Mouse (Mus musculus) embryonic facial prominence, embryonic 13.5 days (tissue): ENCODE data around the gene Paics. TPM values are rescaled to one million over a fixed set of nuclear protein-coding genes. Genes with fewer than 3 reads are reported as not detected.

Experiments used
- ATAC-seq: fragments of 200-750 bp; cut with Nextera tagmentation; 2 replicates; pipeline ENCODE4 v1.8.0; 2017; ENCODE audit warnings: low read depth; ENCODE audit not compliant: insufficient number of reproducible peaks, insufficient read depth, low FRiP score, low TSS enrichment
- H3K27ac ChIP-seq: fragments of 300-500 bp; sonication (generic); 2 replicates; pipeline ENCODE4 v1.5.1; 2015; ENCODE audit warnings: moderate library complexity, mild to moderate bottlenecking, inconsistent platforms
- H3K27me3 ChIP-seq: fragments of 300-500 bp; sonication (generic); 2 replicates; pipeline ENCODE4 v1.6.1; 2015; ENCODE audit warnings: mild to moderate bottlenecking, inconsistent platforms
- H3K36me3 ChIP-seq: fragments of 300-500 bp; sonication (generic); 2 replicates; pipeline ENCODE4 v1.6.1; 2015; ENCODE audit warnings: mild to moderate bottlenecking, inconsistent platforms
- H3K4me1 ChIP-seq: fragments of 300-500 bp; sonication (generic); 2 replicates; pipeline ENCODE4 v1.6.1; 2015; ENCODE audit warnings: inconsistent platforms
- H3K4me2 ChIP-seq: fragments of 300-500 bp; sonication (generic); 2 replicates; pipeline ENCODE4 v1.6.1; 2015; ENCODE audit warnings: moderate library complexity, mild to moderate bottlenecking, inconsistent platforms
- H3K4me3 ChIP-seq: fragments of 300-500 bp; sonication (generic); 2 replicates; pipeline ENCODE4 v1.5.1; 2015; ENCODE audit warnings: mild to moderate bottlenecking, inconsistent platforms
- H3K9ac ChIP-seq: fragments of 300-500 bp; sonication (generic); 2 replicates; pipeline ENCODE4 v1.6.1; 2015; ENCODE audit warnings: mild to moderate bottlenecking, inconsistent platforms
- H3K9me3 ChIP-seq: fragments of 300-500 bp; sonication (generic); 2 replicates; pipeline ENCODE4 v1.6.1; 2016; ENCODE audit warnings: inconsistent platforms
- WGBS: fragments of 180-500 bp; shearing (Covaris S2); methylation state at CpG from one replicate; pipeline ENCODE4 v1.1.7; 2015; ENCODE audit warnings: mixed read lengths; 5-methylcytosine and 5-hydroxymethylcytosine counted together
- polyA plus RNA-seq: library from polyadenylated mRNA; unstranded; fragments of >200 nt; fragmentation: Nextera tagmentation; extraction: Ambion mirVana; gene quantifications from 2 replicates; pipeline ENCODE4 v1.2.1, GENCODE M21; 2015

The Paics gene
- polyA plus RNA-seq, 1 experiment from 2014 or later: 283 TPM

DNA sequence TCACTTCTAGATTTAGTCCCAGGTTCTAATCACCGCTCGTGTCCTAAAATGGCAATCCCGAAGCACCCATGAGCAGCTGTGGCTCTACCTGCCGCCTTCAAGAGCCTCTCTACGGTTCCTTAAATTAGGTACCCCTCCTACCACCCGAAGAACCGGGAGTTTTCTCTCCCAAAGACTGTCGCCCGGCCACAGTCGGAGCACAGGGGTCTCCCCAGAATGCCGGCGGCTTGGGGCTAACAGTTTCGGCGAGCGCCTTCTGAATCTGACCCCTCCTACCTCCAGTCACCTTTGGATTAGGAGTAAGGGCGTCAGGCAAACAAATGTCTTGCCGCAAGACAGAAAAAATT, 23.1 kb downstream of the Paics start:
- H3K36me3 ChIP-seq: peaks cover 32% of the 10 kb centered on the region
- peak overlapping the region; percentile 88 for H3K9ac ChIP-seq
- 0 out of 2 replicates have a peak, but pooled peaks have one; percentile 13 for ATAC-seq
- H3K4me2 ChIP-seq: peak overlapping the region; percentile 89
- WGBS: 4% methylated on average over 17 of the region's 17 CpGs
- peak overlapping the region; percentile 91; the same call in 1 of the 2 replicates for H3K27ac ChIP-seq
- H3K27me3 ChIP-seq: no peaks in the 10 kb centered on the region
- H3K9me3 ChIP-seq: no peaks in the 10 kb centered on the region
- H3K4me3 ChIP-seq: peak overlapping the region; percentile 86
- H3K4me1 ChIP-seq: peaks cover 21% of the 10 kb centered on the region

DNA sequence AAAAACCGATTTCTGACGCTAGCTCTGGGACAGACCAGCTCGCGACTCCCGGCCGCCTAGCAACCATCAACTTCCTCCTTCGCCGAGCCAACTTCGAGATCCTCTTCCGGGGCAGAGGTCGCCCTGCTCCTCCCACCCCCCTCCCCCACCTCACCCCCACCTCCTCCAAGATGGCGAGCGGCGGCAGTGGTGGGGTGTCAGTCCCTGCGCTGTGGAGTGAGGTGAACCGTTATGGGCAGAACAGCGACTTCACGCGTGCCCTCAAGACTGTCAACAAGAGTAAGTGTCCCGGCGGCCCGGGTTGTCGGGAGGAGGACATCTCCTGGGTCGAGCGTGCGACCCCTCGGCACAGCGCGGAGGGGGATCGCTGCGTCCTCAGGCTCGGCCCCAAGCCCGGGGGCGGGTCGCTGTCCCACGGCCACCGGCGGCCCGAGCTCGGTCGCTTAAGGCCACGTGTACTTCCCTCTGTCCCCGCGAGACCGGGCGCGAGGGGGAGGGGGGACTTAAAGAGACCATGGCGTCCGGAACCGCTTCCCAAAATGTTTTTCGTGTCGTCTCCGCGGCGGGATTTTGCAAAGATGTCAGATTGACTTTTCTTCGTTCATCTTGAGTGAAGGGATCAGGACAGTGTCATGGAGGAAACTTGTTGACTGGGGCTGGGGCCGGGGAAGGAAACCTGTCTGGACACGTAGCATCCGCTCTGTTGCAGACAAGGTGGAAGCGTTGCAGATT, 23.6 kb downstream of the Paics start, which contains the start of gene Srp72:
Gene Srp72, plus strand, starts transcription at position 130 of the 732 bp plus-strand sequence.
- Histone ChIP-seq H3K27me3 (no peaks in the 10 kb centered on the region), H3K9me3 (no peaks in the 10 kb centered on the region), H3K4me1 (peaks cover 21% of the 10 kb centered on the region), H3K9ac (peak within 1 kb of the TSS; percentile 88), H3K27ac (peak within 1 kb of the TSS; percentile 91), H3K36me3 (peaks cover 32% of the 10 kb centered on the region), H3K4me3 (peak within 1 kb of the TSS; percentile 86), H3K4me2 (peak within 1 kb of the TSS; percentile 89)
- ATAC-seq: peak; percentile 91
- under 1% methylated on average over 60 of the region's 60 CpGs for WGBS

DNA sequence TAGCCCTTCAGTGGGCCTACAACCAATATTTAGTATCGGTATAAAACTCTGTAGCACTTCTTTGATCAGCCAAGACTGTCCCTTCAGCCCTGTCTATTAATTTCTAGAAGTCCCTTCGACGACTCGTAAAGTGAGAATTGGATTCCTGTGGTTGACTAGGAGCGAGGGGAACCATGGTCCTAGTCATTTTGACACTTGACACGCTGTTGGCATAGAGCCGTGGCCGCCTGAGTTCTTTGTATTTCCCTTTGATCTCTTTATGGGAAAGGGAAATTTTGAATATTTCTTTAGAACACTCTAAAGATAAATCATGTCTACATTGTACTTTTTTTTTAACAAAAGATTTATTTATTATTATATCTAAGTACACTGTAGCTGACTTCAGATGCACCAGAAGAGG, 24.6 kb downstream of the Paics start:
- H3K27me3 ChIP-seq: no peaks in the 10 kb centered on the region
- no peaks in the 10 kb centered on the region for H3K9me3 ChIP-seq
- ATAC-seq: no peak
- peak overlapping the region; percentile 89 for H3K4me2 ChIP-seq
- WGBS: 82% methylated on average over 8 of the region's 8 CpGs
- H3K27ac ChIP-seq: no peak overlapping the region
- peak overlapping the region; percentile 88 for H3K9ac ChIP-seq
- H3K36me3 ChIP-seq: peaks cover 32% of the 10 kb centered on the region
- H3K4me3 ChIP-seq: peak overlapping the region; percentile 86
- H3K4me1 ChIP-seq: peaks cover 21% of the 10 kb centered on the region

DNA sequence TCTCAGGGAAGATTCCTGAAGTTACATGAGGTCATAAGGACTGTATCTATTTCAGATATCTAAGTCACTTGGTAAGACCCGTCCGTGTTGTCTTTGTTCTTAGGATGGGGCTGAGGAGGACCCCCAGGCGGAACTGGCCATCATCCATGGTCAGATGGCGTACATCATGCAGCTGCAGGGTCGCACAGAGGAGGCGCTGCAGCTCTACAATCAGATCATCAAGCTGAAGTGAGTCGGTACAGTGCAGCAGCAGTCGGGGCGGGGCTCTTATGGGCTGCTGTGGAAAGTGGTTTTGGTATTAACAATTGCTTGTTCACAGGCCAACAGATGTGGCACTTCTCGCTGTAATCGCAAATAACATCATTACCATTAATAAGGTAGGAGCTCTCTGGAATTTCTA, 32.9 kb downstream of the Paics start:
- Histone ChIP-seq H3K9me3 (no peaks in the 10 kb centered on the region), H3K27ac (no peak overlapping the region), H3K9ac (no peak overlapping the region), H3K36me3 (peaks cover 79% of the 10 kb centered on the region), H3K4me3 (no peak overlapping the region), H3K4me1 (no peaks in the 10 kb centered on the region), H3K4me2 (no peak overlapping the region), H3K27me3 (no peaks in the 10 kb centered on the region)
- WGBS: 93% methylated on average over 11 of the region's 11 CpGs
- ATAC-seq: no peak

DNA sequence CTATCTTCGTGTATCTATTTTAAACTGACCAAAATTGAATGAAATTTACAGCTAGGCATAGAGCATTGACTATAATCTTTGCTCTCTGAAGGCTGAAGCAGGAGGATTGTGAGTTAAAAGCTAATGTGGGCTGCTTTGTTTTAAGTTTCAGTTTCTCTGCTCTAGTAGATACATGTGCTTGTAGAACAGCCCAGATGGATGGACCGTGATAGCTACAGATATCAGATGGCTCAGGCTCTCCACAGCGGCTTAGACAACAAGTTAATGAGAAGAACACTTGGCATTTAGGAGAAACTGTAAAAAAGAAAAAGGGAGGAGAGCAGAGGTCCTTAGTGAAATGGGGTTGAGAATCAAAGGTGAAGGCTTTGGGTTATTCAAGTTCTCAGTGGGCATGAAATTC, 39.7 kb downstream of the Paics start:
- H3K9ac ChIP-seq: no peak overlapping the region
- H3K36me3 ChIP-seq: peaks cover 87% of the 10 kb centered on the region
- H3K27ac ChIP-seq: no peak overlapping the region
- H3K4me2 ChIP-seq: no peak overlapping the region
- WGBS: 97% methylated on average over 3 of the region's 3 CpGs
- H3K4me1 ChIP-seq: no peaks in the 10 kb centered on the region
- no peak for ATAC-seq
- H3K27me3 ChIP-seq: no peaks in the 10 kb centered on the region
- H3K4me3 ChIP-seq: no peak overlapping the region
- H3K9me3 ChIP-seq: peaks cover 2% of the 10 kb centered on the region; the same call in 1 of the 2 replicates

DNA sequence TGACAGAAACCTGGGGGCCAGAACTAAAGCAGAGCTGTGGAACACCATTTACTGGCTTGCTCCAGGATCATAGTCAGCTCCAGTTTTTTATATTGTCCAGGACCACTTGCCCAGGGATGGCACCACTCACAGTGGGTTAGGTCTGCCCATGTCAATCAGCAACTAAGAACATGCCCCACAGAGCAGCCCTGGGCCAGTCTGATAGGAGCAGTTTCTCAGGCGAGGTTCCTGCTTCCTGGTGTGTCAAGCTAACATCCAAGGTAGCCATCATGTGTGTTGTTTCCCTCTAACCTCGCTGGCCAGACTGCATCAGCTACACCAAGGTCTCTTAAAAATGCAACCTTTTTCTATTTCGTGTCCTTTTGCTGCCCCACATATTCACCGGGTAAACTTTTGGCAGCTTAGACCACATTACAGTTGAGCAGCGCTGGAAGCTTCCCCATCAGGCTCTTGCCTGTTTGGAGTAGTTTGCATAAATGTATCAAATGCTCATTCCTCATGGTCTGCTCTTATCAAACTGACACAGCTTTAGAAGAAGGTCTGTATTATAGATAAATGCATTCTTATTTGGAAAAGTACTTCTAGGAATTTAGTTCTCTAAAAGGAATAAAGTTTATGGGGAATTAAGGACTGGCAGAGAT, 42.2 kb downstream of the Paics start:
- ATAC-seq: 0 out of 2 replicates have a peak, but pooled peaks have one; percentile 59
- no peak overlapping the region for H3K4me2 ChIP-seq
- peaks cover 91% of the 10 kb centered on the region for H3K36me3 ChIP-seq
- H3K27ac ChIP-seq: no peak overlapping the region
- 96% methylated on average over 5 of the region's 5 CpGs for WGBS
- no peak overlapping the region for H3K9ac ChIP-seq
- H3K9me3 ChIP-seq: peaks cover 2% of the 10 kb centered on the region; the same call in 1 of the 2 replicates
- no peaks in the 10 kb centered on the region for H3K4me1 ChIP-seq
- H3K27me3 ChIP-seq: no peaks in the 10 kb centered on the region
- no peak overlapping the region for H3K4me3 ChIP-seq

DNA sequence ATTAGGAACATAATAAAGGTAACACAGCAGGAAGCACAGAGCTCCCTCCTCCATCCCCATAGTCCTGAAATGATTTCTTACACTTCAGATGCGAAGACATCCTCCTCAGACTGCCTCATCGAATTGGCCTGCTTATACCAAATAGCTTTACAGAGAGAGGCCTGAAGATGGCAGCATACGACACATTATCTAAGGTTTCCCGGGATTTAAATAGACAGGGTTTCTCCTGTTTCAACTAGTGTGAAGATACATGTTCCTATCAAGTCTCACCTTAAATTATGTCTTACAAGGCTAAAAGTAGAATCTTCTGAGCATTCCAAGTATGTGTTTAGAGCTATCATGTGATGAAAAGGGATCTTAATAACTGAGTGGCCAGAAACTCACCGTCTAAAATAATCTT, 47.3 kb downstream of the Paics start:
- H3K27me3 ChIP-seq: no peaks in the 10 kb centered on the region
- H3K4me1 ChIP-seq: no peaks in the 10 kb centered on the region
- H3K4me3 ChIP-seq: no peak overlapping the region
- no peak overlapping the region for H3K9ac ChIP-seq
- no peaks in the 10 kb centered on the region for H3K9me3 ChIP-seq
- no peak for ATAC-seq
- peaks cover 75% of the 10 kb centered on the region for H3K36me3 ChIP-seq
- 49% methylated on average over 5 of the region's 5 CpGs for WGBS
- H3K27ac ChIP-seq: no peak overlapping the region
- H3K4me2 ChIP-seq: no peak overlapping the region

DNA sequence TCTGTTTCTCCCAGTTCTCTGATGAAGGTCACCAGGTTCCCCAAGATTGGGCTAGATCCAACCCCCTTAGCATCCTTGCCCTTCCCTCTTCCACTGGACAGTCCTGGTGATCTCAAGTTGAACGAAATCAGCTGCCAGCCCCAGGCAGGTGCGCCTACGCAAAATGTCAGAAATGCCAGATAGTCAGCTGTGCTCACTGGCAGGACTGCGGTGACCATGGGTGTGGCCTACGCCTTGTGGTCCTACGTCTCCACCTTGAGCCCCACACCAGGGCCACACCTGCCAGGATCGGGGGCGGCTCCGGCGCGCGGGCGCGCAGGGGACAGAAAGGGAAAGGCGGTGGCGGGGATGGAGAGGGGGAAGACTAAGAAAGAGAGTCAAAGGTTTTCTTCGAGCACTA, 50.1 kb downstream of the Paics start:
- 93% methylated on average over 17 of the region's 17 CpGs for WGBS
- Histone ChIP-seq H3K4me2 (no peak overlapping the region), H3K27me3 (no peaks in the 10 kb centered on the region), H3K4me3 (no peak overlapping the region), H3K9ac (no peak overlapping the region), H3K9me3 (no peaks in the 10 kb centered on the region), H3K27ac (no peak overlapping the region), H3K4me1 (no peaks in the 10 kb centered on the region), H3K36me3 (peaks cover 48% of the 10 kb centered on the region)
- no peak for ATAC-seq

DNA sequence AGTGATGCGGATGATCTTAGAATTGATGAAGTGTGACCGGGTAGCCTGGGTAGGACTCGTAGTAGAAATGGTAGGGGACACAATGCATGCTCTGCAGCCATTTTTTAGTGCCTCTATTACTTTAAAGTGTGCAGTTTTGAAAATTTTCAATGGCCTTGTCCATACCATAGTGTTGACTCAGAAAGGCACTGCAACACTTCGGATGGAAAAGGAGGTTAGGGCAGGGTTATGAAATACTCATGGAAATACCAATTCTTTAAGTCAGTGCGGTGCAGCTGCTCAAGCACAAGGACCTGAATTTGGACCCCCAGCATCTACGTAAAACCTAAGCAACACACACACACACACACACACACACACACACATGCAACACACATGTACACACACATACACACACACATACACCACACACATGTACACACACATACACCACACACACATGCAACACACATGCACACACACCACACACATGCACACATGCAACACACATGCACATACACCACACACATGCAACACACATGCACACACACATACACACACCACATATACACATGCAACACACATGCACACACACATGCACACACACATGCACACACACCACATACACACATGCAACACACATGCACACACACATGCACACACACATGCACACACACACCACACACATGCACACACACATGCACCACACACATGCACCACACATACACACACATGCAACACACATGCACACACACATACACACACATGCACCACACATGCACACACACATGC, 53.1 kb downstream of the Paics start, which contains the start of gene Arl9:
Gene Arl9, plus strand, starts transcription at position 5 of the 771 bp plus-strand sequence.
- H3K36me3 ChIP-seq: peaks cover 21% of the 10 kb centered on the region
- no peak within 1 kb of the TSS for H3K4me2 ChIP-seq
- H3K9me3 ChIP-seq: no peaks in the 10 kb centered on the region
- ATAC-seq: no peak
- WGBS: 90% methylated on average over 6 of the region's 6 CpGs
- no peak within 1 kb of the TSS for H3K4me3 ChIP-seq
- H3K27ac ChIP-seq: no peak within 1 kb of the TSS
- H3K4me1 ChIP-seq: no peaks in the 10 kb centered on the region
- H3K9ac ChIP-seq: no peak within 1 kb of the TSS
- H3K27me3 ChIP-seq: no peaks in the 10 kb centered on the region

DNA sequence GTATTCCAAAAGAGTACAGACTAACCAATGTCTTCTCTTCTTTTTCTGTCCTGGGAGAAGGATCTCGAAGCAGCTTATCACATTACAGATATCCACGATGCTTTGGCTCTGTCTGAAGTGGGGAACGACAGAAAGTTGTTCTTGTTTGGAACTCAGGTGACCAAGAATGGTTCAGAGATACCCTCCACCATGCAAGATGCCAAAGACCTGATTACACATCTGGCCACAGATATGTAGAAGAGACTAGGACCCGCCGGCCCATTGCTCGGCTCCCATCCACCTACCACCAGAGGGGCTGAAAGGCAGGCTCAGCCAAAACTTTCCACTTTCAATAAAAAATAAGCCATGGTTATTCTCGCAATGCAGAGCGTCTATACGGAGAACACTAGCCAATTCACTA, 59.2 kb downstream of the Paics start:
- H3K27me3 ChIP-seq: no peaks in the 10 kb centered on the region
- no peak overlapping the region for H3K4me2 ChIP-seq
- H3K4me1 ChIP-seq: no peaks in the 10 kb centered on the region
- ATAC-seq: no peak
- no peaks in the 10 kb centered on the region for H3K36me3 ChIP-seq
- H3K9ac ChIP-seq: no peak overlapping the region
- no peak overlapping the region for H3K4me3 ChIP-seq
- H3K9me3 ChIP-seq: no peaks in the 10 kb centered on the region
- no peak overlapping the region for H3K27ac ChIP-seq
- 88% methylated on average over 9 of the region's 9 CpGs for WGBS

DNA sequence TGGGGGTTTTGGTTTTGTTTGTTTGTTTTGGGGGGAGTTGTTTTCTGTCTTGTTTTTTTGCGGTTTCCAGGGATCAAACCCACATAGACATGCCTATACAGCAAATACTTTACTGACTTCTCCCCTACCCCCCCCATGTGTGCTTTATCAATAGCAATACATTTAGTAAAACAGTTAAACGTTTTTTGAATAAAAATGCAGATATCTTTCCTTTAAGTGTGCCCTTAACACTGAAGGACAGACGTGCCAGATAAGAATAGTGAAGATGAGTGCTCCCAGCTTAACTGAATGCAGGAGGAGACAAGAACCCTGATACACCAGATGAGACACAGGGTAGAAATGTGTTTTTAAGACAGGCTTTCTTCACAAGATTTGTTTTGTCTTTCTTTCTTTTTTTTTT, 60.0 kb downstream of the Paics start:
- Histone ChIP-seq H3K4me3 (no peak overlapping the region), H3K4me1 (no peaks in the 10 kb centered on the region), H3K9me3 (no peaks in the 10 kb centered on the region), H3K9ac (no peak overlapping the region), H3K27me3 (peaks cover under 1% of the 10 kb centered on the region; the same call in 1 of the 2 replicates), H3K36me3 (no peaks in the 10 kb centered on the region), H3K4me2 (no peak overlapping the region), H3K27ac (no peak overlapping the region)
- WGBS: 64% methylated on average over 3 of the region's 3 CpGs
- no peak for ATAC-seq
